Mouse (Mus musculus) gastrocnemius, adult 2 months (tissue): ENCODE measurements around the gene Gcc1. TPM values are rescaled to one million over a fixed set of nuclear protein-coding genes. Genes with fewer than 3 reads are reported as not detected.

ENCODE experiments used
- DNase-seq: peaks from one replicate; pipeline ENCODE4 v3.0.0; 2022
- H3K27ac ChIP-seq: fragments of 200-600 bp; 2 replicates; pipeline ENCODE4 v1.8.1; 2022; ENCODE audit warnings: mild to moderate bottlenecking
- H3K4me3 ChIP-seq: fragments of 200-600 bp; 2 replicates; pipeline ENCODE4 v1.8.1; 2022; ENCODE audit warnings: mild to moderate bottlenecking, moderate library complexity
- CTCF ChIP-seq: fragments of 200-600 bp; IDR thresholded peaks from 2 replicates; pipeline ENCODE4 v1.8.1; 2022; ENCODE audit warnings: antibody characterized with exemption, mild to moderate bottlenecking, moderate library complexity
- intact Hi-C: fragments of 180-260 bp; cut with DNase I; formaldehyde crosslinking; loops from one replicate; pipeline ENCODE4 v1.15.1; 2025
- total RNA-seq, 2 experiments: library from RNA; stranded (reverse); gene quantifications; 2 replicates each; pipeline ENCODE4 v1.2.3; 2021

Gene Gcc1
- total RNA-seq, 2 experiments from 2014 or later = 5.8 to 7.9 TPM

DNA sequence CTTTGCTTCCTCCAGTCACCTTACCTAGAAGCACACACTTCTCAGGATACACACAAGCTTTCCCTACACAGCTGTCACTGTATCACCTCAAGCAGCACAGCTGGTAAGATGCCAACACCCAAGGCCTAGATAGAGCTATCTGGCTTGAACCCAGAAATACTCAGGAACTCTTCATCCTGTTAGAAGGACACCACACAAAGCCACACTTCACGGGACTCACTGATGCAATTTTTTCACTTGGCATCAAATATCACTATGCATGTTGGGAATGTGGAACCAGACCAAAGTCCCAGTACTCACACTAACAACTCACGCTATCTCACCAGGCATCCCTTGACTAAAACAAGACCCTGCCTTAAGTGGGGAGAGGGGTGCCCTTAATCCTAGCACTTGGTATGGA is 8.5 kb downstream of the Gcc1 start:
- DNase-seq = no peak
- Histone ChIP-seq H3K4me3 (peak overlapping the region; percentile 80), H3K27ac (no peak overlapping the region)
- TF ChIP-seq CTCF = no peak
- intact Hi-C loops = loop anchor here (5.0 kb wide), 2 partner anchors 43 to 157 kb away; no protein-coding TSS in a partner anchor

DNA sequence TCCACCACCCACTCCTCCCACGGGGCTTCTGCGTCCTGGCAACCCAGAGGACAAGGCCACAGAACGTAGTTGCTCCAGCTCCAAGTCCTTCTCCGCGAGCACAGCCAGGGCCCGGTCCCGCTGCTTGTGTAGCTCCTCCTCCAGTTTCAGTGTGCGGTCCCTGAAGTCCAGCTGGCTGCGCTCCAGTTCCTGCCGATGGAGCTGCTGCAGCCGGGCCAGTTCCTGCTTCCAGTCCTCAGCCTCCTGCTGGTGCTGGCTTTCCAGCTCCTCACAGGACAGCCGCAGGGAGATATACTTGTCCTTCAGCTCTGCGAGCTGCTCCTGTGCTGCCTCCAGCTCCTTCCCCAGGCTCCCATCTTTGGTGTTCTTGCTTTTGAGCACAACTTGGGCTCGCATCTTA is 9.7 kb downstream of the Gcc1 start:
- intact Hi-C loops = no loop called here
- peak overlapping the region; percentile 79 for H3K27ac ChIP-seq
- peak; percentile 93 for DNase-seq
- TF ChIP-seq CTCF = peak; percentile 21; the same call in 1 of the 2 replicates
- peak overlapping the region; percentile 68 for H3K4me3 ChIP-seq

DNA sequence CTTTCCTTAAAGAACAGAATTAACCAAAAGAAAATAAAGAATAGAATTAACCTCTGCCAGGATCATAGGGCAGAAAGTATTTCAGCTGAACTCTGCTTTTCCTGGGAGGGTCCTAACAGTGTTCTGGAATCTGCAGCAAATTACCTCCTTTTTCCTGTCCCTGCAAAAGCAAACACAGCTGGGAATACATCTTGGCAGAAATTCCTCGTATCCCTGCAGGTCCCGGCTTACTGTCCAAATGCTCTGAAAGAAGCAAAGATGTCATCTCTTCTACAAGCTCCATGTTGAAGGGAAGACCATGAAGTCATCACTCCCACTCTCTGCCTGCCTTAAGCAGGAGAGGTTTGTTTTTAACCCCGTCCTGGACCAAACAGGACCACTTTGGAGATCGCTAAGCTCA is 11.2 kb downstream of the Gcc1 start:
- intact Hi-C loops = no loop called here
- Histone ChIP-seq H3K27ac (peak overlapping the region; percentile 79), H3K4me3 (peak overlapping the region; percentile 68)
- no peak for DNase-seq
- no peak for TF ChIP-seq CTCF

DNA sequence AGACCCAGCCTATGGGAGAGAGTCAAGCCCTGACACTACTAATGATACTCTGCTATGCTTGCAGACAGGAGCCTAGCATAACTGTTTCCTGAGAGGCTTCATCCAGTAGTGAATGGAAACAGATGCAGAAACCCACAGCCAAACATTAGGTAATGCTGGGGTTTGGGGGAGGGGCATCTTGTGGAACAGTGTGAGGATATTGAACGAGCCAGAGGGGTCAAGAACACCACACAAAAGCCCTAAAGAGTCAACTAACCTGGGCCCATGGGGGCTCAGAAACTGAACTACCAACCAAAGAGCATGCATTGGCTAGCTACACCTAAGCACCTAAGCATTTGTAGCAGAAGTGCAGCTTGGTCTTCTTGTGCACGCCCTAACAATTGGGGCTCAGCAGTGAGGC is 17.0 kb downstream of the Gcc1 start:
- no peak for DNase-seq
- intact Hi-C loops = no loop called here
- H3K27ac ChIP-seq = no peak overlapping the region
- no peak overlapping the region for H3K4me3 ChIP-seq
- no peak for TF ChIP-seq CTCF

DNA sequence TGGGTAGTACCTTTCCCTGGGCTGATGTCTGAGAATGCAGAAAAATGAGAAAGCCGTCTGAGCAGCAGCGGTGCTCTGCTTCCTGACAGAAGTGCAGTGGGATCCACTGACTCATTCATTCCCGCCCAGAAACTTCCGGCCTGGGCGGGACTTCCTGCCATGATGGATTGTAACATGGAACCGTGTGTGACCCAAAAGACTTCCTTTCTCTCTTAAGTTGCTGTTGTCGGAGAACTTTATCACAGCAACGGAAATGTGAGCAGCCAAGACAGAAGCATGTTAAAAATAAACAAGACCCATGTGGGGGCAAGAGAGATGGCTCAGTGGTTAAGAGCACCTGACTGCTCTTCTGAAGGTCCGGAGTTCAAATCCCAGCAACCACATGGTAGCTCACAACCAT is 18.1 kb downstream of the Gcc1 start:
- intact Hi-C loops = no loop called here
- peak; percentile 30 for DNase-seq

DNA sequence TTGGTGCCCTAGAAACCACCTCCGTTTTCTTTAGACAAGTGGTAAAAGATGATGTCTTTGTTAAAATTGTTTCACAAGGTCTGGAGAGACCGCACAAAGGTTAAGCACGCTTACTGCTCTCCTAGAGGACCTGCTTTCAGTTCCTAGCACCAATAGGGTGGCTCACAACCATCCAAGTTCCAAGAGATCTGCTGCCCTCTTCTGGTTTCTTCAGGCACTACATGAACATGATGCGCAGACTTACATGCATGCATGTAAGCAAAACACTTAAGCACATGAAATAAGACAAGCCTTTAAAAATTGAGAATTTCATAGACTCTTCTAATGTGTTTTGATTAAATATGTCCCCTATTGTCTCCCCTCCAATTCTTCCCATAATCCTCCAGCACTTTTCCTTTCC is 28.4 kb downstream of the Gcc1 start:
- no peak overlapping the region for H3K27ac ChIP-seq
- no peak for DNase-seq
- intact Hi-C loops = no loop called here
- peak; percentile 15; the same call in 1 of the 2 replicates for TF ChIP-seq CTCF
- H3K4me3 ChIP-seq = no peak overlapping the region

More for the DNA sequence above, 18.1 kb downstream of the Gcc1 start:
- TF ChIP-seq CTCF = no peak
- H3K27ac ChIP-seq = no peak overlapping the region
- H3K4me3 ChIP-seq = no peak overlapping the region

DNA sequence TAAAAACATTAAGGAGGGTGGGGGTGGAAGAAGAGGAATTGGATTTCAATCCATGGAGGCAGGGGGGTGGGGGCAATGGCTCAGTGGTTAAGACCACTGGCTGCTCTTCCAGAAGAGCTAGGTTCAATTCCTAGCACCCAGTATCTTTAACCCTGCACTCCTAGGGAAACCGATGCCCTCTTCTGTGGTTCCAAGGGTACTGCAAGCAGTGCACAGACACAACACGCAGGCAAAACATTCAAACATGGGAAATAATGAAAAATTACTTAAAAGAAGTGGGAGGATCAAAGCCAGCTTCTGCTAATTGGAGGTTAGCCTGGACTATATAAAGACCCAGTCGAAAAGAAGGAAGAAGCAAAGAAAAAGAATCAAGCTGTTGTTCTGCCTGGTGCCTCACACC is 29.5 kb downstream of the Gcc1 start:
- H3K4me3 ChIP-seq = no peak overlapping the region
- DNase-seq = no peak
- no peak overlapping the region for H3K27ac ChIP-seq
- intact Hi-C loops = no loop called here
- TF ChIP-seq CTCF = peak; percentile 13; the same call in 1 of the 2 replicates

DNA sequence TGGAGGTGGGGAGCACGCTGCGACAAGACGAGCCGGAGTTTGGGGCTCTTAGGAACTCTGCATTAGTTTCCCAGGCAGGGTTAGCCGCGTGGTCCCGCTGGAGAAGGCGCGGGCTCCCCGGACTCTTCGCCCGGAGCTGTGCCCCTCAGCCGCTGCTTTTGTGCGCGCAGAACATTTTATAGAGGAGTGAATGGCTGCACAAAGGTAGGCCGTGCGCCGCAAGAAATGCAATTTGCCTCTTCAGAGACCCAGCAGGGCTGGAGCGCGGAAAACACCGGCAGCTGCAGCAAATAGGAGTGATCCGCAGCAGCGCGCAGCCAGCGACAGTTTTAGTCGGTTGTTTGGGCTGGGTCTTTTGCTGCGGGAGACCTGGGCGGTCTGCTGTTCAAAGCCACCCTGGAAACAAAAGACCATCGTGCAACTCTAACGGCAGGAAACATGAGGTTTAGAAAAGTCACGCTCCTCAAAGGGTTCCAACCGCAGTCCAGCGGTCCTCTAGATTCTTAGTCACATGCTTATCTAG is 30.4 kb downstream of the Gcc1 start, which contains the start of gene Zfp800:
Gene Zfp800 (minus strand): TSS at position 325 of the 523 bp plus-strand sequence.
- no peak for DNase-seq
- no peak for TF ChIP-seq CTCF
- no peak within 1 kb of the TSS for H3K27ac ChIP-seq
- H3K4me3 ChIP-seq = peak within 1 kb of the TSS; percentile 69
- intact Hi-C loops = no loop called here

DNA sequence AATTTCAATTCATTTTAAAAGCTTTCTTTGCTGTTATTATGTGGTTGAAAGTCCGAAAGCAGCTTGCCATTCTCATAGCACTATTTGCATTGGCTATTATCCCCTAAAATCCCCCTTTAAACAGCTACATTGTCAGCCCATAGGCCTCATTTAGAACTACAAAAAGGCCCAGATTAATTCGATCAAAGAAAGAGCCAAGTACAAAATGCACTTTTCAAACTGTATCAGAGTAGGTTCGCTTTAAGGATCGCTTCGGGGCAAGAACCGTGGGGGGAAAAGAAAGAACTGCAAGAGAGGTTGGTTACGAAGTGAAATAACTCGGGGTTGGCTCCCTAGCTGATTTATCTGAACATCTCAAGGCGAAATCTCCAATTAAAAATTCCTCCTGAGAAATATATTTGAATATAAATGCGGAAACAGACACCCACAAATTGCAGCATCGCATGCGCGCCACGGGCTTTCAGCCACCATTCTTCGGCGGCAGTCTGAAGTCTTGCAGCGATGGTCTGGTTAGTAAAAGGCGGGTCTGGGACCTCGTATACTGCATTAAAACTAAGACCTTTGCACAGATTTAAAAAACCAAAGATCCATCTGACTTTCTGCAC is 31.2 kb downstream of the Gcc1 start:
- intact Hi-C loops = no loop called here
- TF ChIP-seq CTCF = no peak
- no peak for DNase-seq
- H3K4me3 ChIP-seq = peak overlapping the region; percentile 69
- H3K27ac ChIP-seq = no peak overlapping the region

DNA sequence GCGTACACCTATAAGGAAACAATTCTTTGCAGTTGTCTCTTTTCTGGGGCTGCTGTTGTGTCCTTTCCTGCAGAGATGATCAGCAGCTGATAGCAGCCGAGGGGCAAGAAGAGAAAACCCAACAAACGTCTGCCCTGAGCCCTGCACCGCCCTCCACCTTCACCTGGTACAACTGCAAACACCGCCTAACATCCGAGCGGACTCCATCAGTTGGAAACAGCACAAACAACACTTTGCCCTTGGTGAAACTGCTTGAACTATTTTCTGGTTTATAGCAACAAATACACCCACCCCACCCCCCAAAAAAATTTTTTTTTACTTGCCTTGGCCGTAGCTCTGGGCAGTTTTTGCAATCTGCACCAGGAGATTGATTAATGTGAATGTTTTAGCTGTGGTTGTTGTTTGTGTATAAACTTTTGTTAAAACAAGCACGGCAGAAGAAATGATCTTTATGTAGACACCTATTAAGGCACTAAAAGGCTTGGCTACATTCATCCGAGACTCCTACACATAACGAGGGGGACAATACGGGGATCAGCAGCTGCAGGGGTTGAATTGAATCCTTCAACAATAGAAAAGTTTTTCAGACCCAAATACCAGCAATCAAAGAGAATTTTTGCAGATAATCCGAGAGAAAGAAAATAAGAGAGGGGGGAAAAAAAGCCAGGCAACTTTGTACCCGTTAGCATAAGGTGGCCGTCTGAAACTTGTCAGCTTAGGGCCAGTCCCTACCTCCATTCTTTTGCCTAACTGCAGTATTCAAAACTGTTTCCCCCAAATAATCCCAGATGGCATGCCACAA is 31.9 kb downstream of the Gcc1 start:
- no peak overlapping the region for H3K27ac ChIP-seq
- peak overlapping the region; percentile 69 for H3K4me3 ChIP-seq
- no peak for DNase-seq
- TF ChIP-seq CTCF = no peak
- intact Hi-C loops = no loop called here

DNA sequence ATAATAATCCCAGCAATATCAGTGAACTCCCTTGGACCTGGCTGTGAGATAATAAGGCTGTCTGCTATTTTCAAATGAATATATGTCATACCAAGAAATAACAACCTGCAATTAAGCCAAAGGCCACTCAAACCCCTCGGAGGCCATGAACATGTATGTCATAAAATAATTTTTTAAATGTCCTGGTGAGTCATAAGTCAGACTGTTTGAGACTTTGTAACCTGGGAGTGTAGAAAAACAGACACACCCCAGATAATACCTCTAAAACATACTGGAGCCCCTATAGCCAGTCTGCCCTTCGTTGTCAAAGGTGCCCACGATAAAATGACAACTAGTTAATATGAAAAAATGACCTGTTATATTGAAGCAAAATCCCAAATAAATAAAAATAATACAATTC is 39.2 kb downstream of the Gcc1 start:
- intact Hi-C loops = no loop called here
- Histone ChIP-seq H3K27ac (no peak overlapping the region), H3K4me3 (no peak overlapping the region)
- no peak for DNase-seq
- no peak for TF ChIP-seq CTCF

DNA sequence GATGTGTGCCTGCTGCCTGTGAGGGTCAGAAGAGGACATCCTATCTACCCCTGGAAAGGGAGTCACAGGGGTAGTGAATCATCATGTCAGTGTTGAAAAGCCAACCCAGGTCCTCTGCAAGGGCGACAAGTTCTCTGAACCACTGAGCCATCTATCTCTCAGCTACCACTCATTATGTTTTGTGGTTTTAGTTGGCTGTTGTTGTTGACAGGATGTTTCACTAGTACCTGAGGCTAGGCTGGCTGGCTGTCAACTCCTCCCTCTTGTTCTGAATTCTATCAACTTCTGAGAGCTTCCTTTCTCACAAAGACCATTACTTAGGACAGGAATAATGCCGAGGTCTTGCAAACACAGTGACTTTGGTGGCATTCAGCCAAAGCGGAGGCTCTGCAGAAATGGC is 43.0 kb downstream of the Gcc1 start:
- no peak overlapping the region for H3K27ac ChIP-seq
- no peak for TF ChIP-seq CTCF
- no peak overlapping the region for H3K4me3 ChIP-seq
- intact Hi-C loops = no loop called here
- no peak for DNase-seq

DNA sequence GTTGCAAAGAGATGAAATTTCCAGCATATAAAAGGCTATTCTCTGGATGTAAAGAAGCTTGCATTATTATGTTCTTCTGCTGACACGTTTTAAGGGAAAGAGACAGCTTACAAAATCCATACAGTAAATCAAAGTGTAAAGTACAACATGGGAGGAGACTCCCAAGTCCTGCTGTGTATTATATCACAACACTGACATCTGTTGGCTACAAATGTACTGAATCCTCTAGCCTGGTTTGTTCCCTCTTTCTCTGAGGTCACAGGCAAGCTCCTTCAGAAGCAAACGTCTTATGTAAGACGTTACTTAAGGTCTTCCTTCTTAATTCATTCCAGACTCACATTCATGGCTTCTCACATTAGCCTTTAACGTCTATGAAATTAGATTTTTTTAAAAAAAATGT is 46.2 kb downstream of the Gcc1 start:
- DNase-seq = no peak
- no peak overlapping the region for H3K4me3 ChIP-seq
- intact Hi-C loops = no loop called here
- H3K27ac ChIP-seq = no peak overlapping the region
- no peak for TF ChIP-seq CTCF
